Mouse (Mus musculus): ENCODE results near the gene Timm23. TPM values are rescaled to one million over a fixed set of nuclear protein-coding genes. Genes with fewer than 3 reads are reported as not detected.
"Not testable (repeated sequence)": the region's sequence is repeated elsewhere in the genome, so short reads cannot be mapped to it uniquely, and the experiment has no call there.

The Timm23 gene
- polyA plus RNA-seq, 1 experiment from 2014 or later: 209 TPM

DNA sequence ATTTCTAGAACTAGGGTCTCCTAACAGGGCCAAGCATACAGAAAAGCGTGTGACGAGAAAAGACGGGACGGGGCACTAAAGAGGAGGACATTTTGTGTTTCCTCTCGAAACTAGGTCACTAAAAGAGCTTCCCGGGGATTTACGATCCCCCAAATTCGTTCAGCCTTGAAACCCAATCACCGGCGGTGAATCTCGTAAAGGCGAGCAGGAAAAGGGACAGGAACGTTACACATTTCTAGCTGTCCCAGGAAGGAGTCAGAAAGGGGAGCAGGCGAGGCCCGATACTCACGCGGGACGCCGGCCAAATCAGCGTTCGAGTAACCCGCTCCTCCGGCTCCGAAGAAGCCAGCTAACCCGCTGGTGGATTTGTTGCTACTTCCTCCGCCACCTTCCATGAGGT, 344 bp downstream of the Timm23 start:
- Histone ChIP-seq H3K9me3 (ENCODE audit: control insufficient read depth) (no peaks in the 10 kb centered on the region), H3K4me3 (ENCODE audit: low read depth, low read length) (peak overlapping the region; percentile 98), H3K4me1 (replicated peaks; ENCODE audit: control insufficient read depth, insufficient read depth, low read length) (peaks cover 3% of the 10 kb centered on the region; the same call in 1 of the 2 replicates), H3K27ac (ENCODE audit: low read depth, low read length) (peak overlapping the region; percentile 46), H3K4me2 (replicated peaks; ENCODE audit: low read depth) (peak overlapping the region; percentile 82), H3K27me3 (replicated peaks; ENCODE audit: control insufficient read depth, insufficient read depth, low read length) (no peaks in the 10 kb centered on the region), H3K36me3 (ENCODE audit: control insufficient read depth, insufficient read depth) (peaks cover 16% of the 10 kb centered on the region), H3K9ac (ENCODE audit: low read depth, low read length) (peak overlapping the region; percentile 97)
- under 1% methylated on average over 26 of the region's 26 CpGs for WGBS
- TF ChIP-seq CTCF (IDR thresholded peaks at IDR 0.05; ENCODE audit: low read depth): no peak
- peak; percentile 39; the same call in 1 of the 2 replicates for ATAC-seq

DNA sequence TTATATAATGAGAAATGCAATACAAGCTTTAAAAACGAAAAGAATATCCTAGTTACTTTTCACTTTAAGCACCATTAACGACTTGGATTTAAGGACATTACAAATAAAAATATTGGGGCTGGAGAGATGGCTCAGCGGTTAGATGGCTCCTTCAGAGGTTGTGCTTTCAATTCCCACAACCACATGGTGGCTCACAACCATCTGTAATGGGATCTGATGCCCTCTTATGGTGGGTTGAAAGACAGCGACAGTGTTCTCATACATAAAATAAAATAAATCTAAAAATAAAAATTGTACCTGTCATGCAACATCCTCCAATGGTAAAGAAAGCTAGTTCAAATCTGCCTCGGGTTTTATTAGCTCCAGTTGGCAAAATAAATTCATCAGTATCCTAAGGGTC, 8.1 kb downstream of the Timm23 start:
- H3K4me2 ChIP-seq (replicated peaks; ENCODE audit: low read depth); H3K9me3 ChIP-seq (ENCODE audit: control insufficient read depth); ATAC-seq; H3K27ac ChIP-seq (ENCODE audit: low read depth, low read length); H3K9ac ChIP-seq (ENCODE audit: low read depth, low read length); H3K4me3 ChIP-seq (ENCODE audit: low read depth, low read length); H3K4me1 ChIP-seq (replicated peaks; ENCODE audit: control insufficient read depth, insufficient read depth, low read length); H3K27me3 ChIP-seq (replicated peaks; ENCODE audit: control insufficient read depth, insufficient read depth, low read length): not testable (repeated sequence)
- 81% methylated on average over 5 of the region's 5 CpGs for WGBS
- H3K36me3 ChIP-seq (ENCODE audit: control insufficient read depth, insufficient read depth): peaks cover 28% of the 10 kb centered on the region
- TF ChIP-seq CTCF (IDR thresholded peaks at IDR 0.05; ENCODE audit: low read depth): peak; percentile 47

DNA sequence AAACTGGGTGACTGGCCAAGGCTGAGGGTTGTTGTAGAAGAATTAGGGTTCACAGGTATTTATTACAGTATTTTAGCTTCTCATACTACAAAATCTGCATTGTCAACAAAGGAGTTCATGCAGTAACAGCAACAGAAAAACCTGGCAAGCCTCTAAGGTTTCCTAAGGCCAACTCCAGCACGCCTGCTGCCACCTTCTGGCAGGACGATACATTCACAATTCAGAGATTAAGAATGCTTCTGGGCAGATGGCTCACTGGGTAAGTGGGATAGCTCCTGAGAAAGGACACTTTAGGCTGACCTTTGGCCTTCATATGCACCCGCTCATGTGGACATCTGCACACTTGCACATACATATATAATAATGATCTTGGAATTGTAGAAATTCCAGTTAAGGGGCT, 9.3 kb downstream of the Timm23 start:
- peak; percentile 88 for TF ChIP-seq CTCF (IDR thresholded peaks at IDR 0.05; ENCODE audit: low read depth)
- no peaks in the 10 kb centered on the region for H3K9me3 ChIP-seq (ENCODE audit: control insufficient read depth)
- peaks cover 30% of the 10 kb centered on the region for H3K36me3 ChIP-seq (ENCODE audit: control insufficient read depth, insufficient read depth)
- peak; percentile 60 for ATAC-seq
- H3K4me3 ChIP-seq (ENCODE audit: low read depth, low read length): no peak overlapping the region
- H3K9ac ChIP-seq (ENCODE audit: low read depth, low read length): no peak overlapping the region
- H3K4me1 ChIP-seq (replicated peaks; ENCODE audit: control insufficient read depth, insufficient read depth, low read length): no peaks in the 10 kb centered on the region
- no peak overlapping the region for H3K4me2 ChIP-seq (replicated peaks; ENCODE audit: low read depth)
- no peaks in the 10 kb centered on the region for H3K27me3 ChIP-seq (replicated peaks; ENCODE audit: control insufficient read depth, insufficient read depth, low read length)
- 26% methylated on average over 3 of the region's 3 CpGs for WGBS
- no peak overlapping the region for H3K27ac ChIP-seq (ENCODE audit: low read depth, low read length)

DNA sequence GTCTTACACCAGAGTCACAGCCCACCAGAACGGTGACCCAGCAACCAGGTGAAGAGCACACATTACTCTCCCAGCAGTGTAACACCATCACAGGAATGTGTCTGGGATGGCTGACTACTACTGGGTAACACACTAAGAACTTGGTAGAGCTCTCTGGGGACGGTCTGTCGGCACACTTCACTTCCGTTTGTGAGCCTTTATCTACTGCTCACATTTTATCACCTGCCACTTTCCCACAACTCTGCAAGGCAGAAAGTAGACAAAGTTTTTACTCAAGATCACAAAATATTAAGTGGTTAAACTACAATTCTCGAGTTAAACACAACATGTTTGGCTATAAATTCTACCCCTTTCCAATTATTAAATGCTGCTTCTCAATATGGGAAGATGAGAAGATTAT, 9.8 kb downstream of the Timm23 start:
- no peak for TF ChIP-seq CTCF (IDR thresholded peaks at IDR 0.05; ENCODE audit: low read depth)
- H3K9me3 ChIP-seq (ENCODE audit: control insufficient read depth): no peaks in the 10 kb centered on the region
- ATAC-seq: no peak
- H3K27ac ChIP-seq (ENCODE audit: low read depth, low read length): no peak overlapping the region
- H3K4me3 ChIP-seq (ENCODE audit: low read depth, low read length): no peak overlapping the region
- H3K9ac ChIP-seq (ENCODE audit: low read depth, low read length): no peak overlapping the region
- H3K4me1 ChIP-seq (replicated peaks; ENCODE audit: control insufficient read depth, insufficient read depth, low read length): no peaks in the 10 kb centered on the region
- 54% methylated on average over 5 of the region's 5 CpGs for WGBS
- peaks cover 33% of the 10 kb centered on the region for H3K36me3 ChIP-seq (ENCODE audit: control insufficient read depth, insufficient read depth)
- H3K4me2 ChIP-seq (replicated peaks; ENCODE audit: low read depth): no peak overlapping the region
- H3K27me3 ChIP-seq (replicated peaks; ENCODE audit: control insufficient read depth, insufficient read depth, low read length): no peaks in the 10 kb centered on the region

DNA sequence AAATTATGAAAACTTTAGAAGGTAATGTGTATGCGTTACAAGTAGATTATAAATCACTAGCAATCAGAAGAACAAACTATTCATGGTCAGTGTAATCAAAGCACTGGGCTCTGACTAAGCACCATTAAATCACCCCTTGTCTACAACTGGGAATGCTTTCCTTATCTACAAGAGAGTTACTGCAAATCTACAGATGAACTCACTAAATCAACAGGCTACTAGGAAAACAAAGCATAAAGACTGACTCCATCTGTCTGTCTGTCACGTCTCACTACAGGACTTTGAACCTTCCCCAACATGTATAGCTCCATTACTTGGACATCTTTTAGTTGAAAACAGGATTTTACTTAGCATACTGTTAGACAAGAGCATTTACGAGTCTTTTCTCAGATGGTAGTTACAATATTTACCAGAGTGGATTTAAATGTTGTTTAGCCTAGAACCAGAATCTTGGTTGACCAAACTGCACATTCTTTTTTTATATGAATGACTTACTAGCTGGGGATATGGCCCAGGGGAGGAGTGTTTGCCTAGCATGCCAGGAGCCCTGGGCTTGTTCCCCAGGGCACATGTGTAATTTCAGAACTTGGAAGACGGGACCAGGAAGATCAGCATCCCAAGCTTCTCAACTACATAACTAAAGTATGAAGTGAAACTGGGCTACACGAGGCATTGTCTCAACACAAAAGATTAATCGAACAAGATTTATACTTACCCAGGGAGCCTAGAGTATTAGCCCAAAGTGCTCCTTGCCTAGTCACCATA, 10.9 kb downstream of the Timm23 start:
- Histone ChIP-seq H3K4me1 (replicated peaks; ENCODE audit: control insufficient read depth, insufficient read depth, low read length) (no peaks in the 10 kb centered on the region), H3K27ac (ENCODE audit: low read depth, low read length) (no peak overlapping the region), H3K4me3 (ENCODE audit: low read depth, low read length) (no peak overlapping the region), H3K9me3 (ENCODE audit: control insufficient read depth) (no peaks in the 10 kb centered on the region), H3K36me3 (ENCODE audit: control insufficient read depth, insufficient read depth) (peaks cover 39% of the 10 kb centered on the region), H3K4me2 (replicated peaks; ENCODE audit: low read depth) (no peak overlapping the region), H3K27me3 (replicated peaks; ENCODE audit: control insufficient read depth, insufficient read depth, low read length) (no peaks in the 10 kb centered on the region), H3K9ac (ENCODE audit: low read depth, low read length) (no peak overlapping the region)
- TF ChIP-seq CTCF (IDR thresholded peaks at IDR 0.05; ENCODE audit: low read depth): no peak
- peak; percentile 76 for ATAC-seq
- WGBS: 47% methylated on average over 6 of the region's 6 CpGs

DNA sequence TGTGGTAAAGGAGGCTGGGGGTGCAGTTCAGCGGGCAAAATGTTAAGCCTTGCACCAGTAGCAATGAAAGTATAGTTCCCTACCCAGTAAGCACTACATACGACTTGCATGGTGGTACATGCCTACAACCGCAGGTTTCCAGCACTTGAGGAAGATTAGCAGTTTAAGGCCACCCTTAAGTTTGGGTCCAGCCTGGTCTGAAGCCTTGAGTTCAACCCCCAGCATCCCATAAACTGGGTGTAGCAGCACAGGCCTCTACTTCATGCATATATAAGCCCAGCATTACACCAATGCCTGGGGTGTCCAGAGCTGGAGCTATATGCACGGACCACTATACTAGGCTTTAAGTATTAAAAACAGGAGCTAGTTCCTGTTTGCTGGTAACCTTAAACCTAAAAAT, 17.9 kb downstream of the Timm23 start:
- no peak for ATAC-seq
- Histone ChIP-seq H3K27me3 (replicated peaks; ENCODE audit: control insufficient read depth, insufficient read depth, low read length) (no peaks in the 10 kb centered on the region), H3K27ac (ENCODE audit: low read depth, low read length) (no peak overlapping the region), H3K4me3 (ENCODE audit: low read depth, low read length) (no peak overlapping the region), H3K36me3 (ENCODE audit: control insufficient read depth, insufficient read depth) (peaks cover 64% of the 10 kb centered on the region), H3K4me2 (replicated peaks; ENCODE audit: low read depth) (no peak overlapping the region), H3K9ac (ENCODE audit: low read depth, low read length) (no peak overlapping the region), H3K4me1 (replicated peaks; ENCODE audit: control insufficient read depth, insufficient read depth, low read length) (no peaks in the 10 kb centered on the region), H3K9me3 (ENCODE audit: control insufficient read depth) (no peaks in the 10 kb centered on the region)
- no peak for TF ChIP-seq CTCF (IDR thresholded peaks at IDR 0.05; ENCODE audit: low read depth)
- WGBS: 94% methylated on average over 4 of the region's 4 CpGs

Measured in intestine, postnatal 0 days (tissue).